8 mouse cellular contexts compared by ENCODE assay signal in the genomic region with DNA sequence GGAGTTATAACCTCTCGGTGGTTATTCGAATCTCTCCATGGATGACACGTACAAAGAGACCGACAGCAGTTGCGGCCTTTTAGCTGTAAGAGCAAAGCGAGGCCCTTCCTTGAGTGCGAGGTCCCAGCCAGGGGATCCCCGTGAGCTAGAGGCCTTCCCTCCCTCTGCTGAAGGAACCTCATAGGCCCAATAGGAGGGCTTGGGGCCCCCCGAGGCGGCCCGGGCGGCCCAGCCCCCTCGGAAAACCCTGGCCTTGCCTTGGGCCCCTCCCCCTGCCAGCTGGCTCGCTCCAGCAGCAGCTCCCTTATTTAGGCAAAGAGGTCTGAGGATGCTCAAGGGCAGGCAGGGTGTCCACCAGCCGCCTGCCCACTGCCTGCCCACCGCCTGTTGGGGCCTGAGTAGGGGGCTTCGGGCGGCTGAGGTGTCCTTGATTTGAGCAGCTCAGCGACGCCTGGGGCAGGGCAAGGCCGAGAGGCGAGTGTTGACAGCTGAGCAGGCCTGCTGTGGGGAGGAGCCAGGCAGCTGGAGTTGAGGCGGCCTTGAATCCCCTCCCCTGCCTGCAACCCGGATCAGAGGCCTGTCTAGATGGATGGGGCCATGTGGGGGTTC. TPM values are rescaled to one million over a fixed set of nuclear protein-coding genes. Genes with fewer than 3 reads are reported as not detected.
DNase-seq lines count a peak whose midpoint lies in the region; ATAC-seq and TF ChIP-seq lines count a peak whose summit lies in the region.

No protein-coding gene starts in this region.

- dilution Hi-C loops in CH12.LX (cut with MboI; ENCODE audit: extremely low pct_ligation_motif_present, extremely low pct_unique_long_range_greater_than_20kb, low sequenced_read_pairs), result no loop called here

- H3K27me3 ChIP-seq in CH12.LX (replicated peaks), result peaks cover 83% of the 10 kb centered on the region
- H3K27me3 ChIP-seq in liver, embryonic 15.5 days, result peaks cover 83% of the 10 kb centered on the region
- H3K27me3 ChIP-seq in stomach, embryonic 14.5 days (ENCODE audit: control insufficient read depth, insufficient read depth, low read length), result no peaks in the 10 kb centered on the region

- peak overlapping the region; percentile 68 for H3K27ac ChIP-seq in CH12.LX (ENCODE audit: insufficient read depth, low read depth)
- no peak overlapping the region for H3K27ac ChIP-seq in liver, embryonic 15.5 days (replicated peaks)
- H3K27ac ChIP-seq in stomach, embryonic 14.5 days (ENCODE audit: low read length), result peak overlapping the region; percentile 91

- no peaks in the 10 kb centered on the region for H3K79me2 ChIP-seq in CH12.LX (replicated peaks; ENCODE audit: control insufficient read depth, extremely low read depth, insufficient read depth, poor library complexity, severe bottlenecking)

- H3K9ac ChIP-seq in CH12.LX (ENCODE audit: insufficient read depth, low read depth), result peak overlapping the region; percentile 23
- no peak overlapping the region for H3K9ac ChIP-seq in liver, embryonic 15.5 days
- peak overlapping the region; percentile 14; the same call in 1 of the 2 replicates for H3K9ac ChIP-seq in stomach, embryonic 14.5 days (replicated peaks; ENCODE audit: low read depth, low read length)

- no peak for ATAC-seq in liver, embryonic 15.5 days (ENCODE audit: insufficient read depth)
- ATAC-seq in stomach, embryonic 14.5 days (ENCODE audit: insufficient number of reproducible peaks, insufficient read depth, low FRiP score, low read depth), result peak; percentile 71
- ATAC-seq in megakaryocyte progenitor cell, adult 5-6 weeks (replicated peaks; ENCODE audit: poor library complexity), result no peak

- H3K36me3 ChIP-seq in CH12.LX (replicated peaks in 1 of 2; ENCODE audit: control insufficient read depth in 1 of 2, insufficient read depth in 1 of 2, low read length in 1 of 2), result no peaks in the 10 kb centered on the region
- no peaks in the 10 kb centered on the region for H3K36me3 ChIP-seq in liver, embryonic 15.5 days (replicated peaks)
- H3K36me3 ChIP-seq in stomach, embryonic 14.5 days (ENCODE audit: control insufficient read depth, insufficient read depth, low read length), result no peaks in the 10 kb centered on the region

- peak; percentile 37; the same call in 1 of the 2 replicates for TF ChIP-seq POLR2A in CH12.LX (IDR thresholded peaks at IDR 0.05; ENCODE audit: low read depth, low read length)

- intact Hi-C loops in heart, postnatal 10 days (cut with DNase I), result no loop called here

- DNase-seq in CH12.LX (ENCODE audit: extremely low read depth) (peak; percentile 49), ES-CJ7 (ENCODE audit: low read depth, low spot score) (peak; percentile 28)
- DNase-seq in embryo, embryonic 9.5 days (ENCODE audit: extremely low spot score), result peak; percentile 77
- peak; percentile 87 to 89 for DNase-seq in heart, postnatal 10 days
- no peak for DNase-seq in spleen, postnatal 14 days (ENCODE audit: low spot score in 2 of 2)

- 2% methylated on average over 24 of the region's 24 CpGs for WGBS in liver, embryonic 15.5 days (ENCODE audit: insufficient replicate concordance)
- WGBS in stomach, embryonic 14.5 days, result 1% methylated on average over 24 of the region's 24 CpGs

- no peak for TF ChIP-seq CTCF in CH12.LX (conservative IDR thresholded peaks at IDR 0.05 in 1 of 2, IDR thresholded peaks at IDR 0.05 in 1 of 2; ENCODE audit: low read depth in 2 of 2, low read length in 2 of 2)

- no peak for TF ChIP-seq RAD21 in CH12.LX (IDR thresholded peaks at IDR 0.05; ENCODE audit: low read depth, low read length)

- peak overlapping the region; percentile 82 for H3K4me2 ChIP-seq in CH12.LX (ENCODE audit: insufficient read depth, low read depth, poor library complexity, severe bottlenecking)
- H3K4me2 ChIP-seq in liver, embryonic 15.5 days, result peak overlapping the region; percentile 80
- peak overlapping the region; percentile 99 for H3K4me2 ChIP-seq in stomach, embryonic 14.5 days (replicated peaks; ENCODE audit: low read depth, low read length)

- H3K9me3 ChIP-seq in CH12.LX (replicated peaks; ENCODE audit: low read length), result no peaks in the 10 kb centered on the region
- H3K9me3 ChIP-seq in liver, embryonic 15.5 days (replicated peaks), result no peaks in the 10 kb centered on the region
- no peaks in the 10 kb centered on the region for H3K9me3 ChIP-seq in stomach, embryonic 14.5 days (ENCODE audit: control insufficient read depth, low read depth, low read length)

- TF ChIP-seq EP300 in CH12.LX (IDR thresholded peaks at IDR 0.05; ENCODE audit: low read length), result no peak

- in situ Hi-C loops in CH12.LX (cut with MboI; ENCODE audit: low pct_ligation_motif_present, low pct_unique_long_range_greater_than_20kb, low sequenced_read_pairs), result no loop called here

- peak overlapping the region in 2 of 3 experiments; percentile 49 to 74 for H3K4me3 ChIP-seq in CH12.LX (replicated peaks in 1 of 3; ENCODE audit: low read depth in 2 of 3, low read length in 2 of 3, poor library complexity in 1 of 3)
- H3K4me3 ChIP-seq in liver, embryonic 15.5 days (replicated peaks), result 0 out of 2 replicates have a peak overlapping the region, but pooled peaks have one; percentile 56
- peak overlapping the region; percentile 68 for H3K4me3 ChIP-seq in stomach, embryonic 14.5 days (ENCODE audit: low read depth, low read length)

- peaks cover 27 to 29% of the 10 kb centered on the region in 2 experiments for H3K4me1 ChIP-seq in CH12.LX (ENCODE audit: control insufficient read depth in 1 of 2, insufficient read depth in 2 of 2)
- H3K4me1 ChIP-seq in liver, embryonic 15.5 days (replicated peaks), result peaks cover 38% of the 10 kb centered on the region
- peaks cover 44% of the 10 kb centered on the region for H3K4me1 ChIP-seq in stomach, embryonic 14.5 days (ENCODE audit: control insufficient read depth, insufficient read depth, low read length)

TF ChIP-seq in CH12.LX, 34 proteins besides CTCF, POLR2A, EP300 and RAD21:
- TF ChIP-seq MEF2A (IDR thresholded peaks at IDR 0.05; ENCODE audit: borderline replicate concordance, low read depth, low read length) (no peak), ETS1 (conservative IDR thresholded peaks at IDR 0.05; ENCODE audit: low read depth, low read length) (peak; percentile 9; the same call in 1 of the 2 replicates)

RNA-seq across cellular contexts. Expression of gene Kcnh2, which starts 1.0 kb away (rescaled TPM):
- 1.7 and 2.8 TPM in 2 replicates for total RNA-seq in CH12.LX (2012; rRNA removed)
- 0.20 and 0.30 TPM in 2 replicates for total RNA-seq in CH12.LX (2014; rRNA removed)
- polyA plus RNA-seq in CH12.LX (2012; ENCODE audit: insufficient read length, low read depth), result 0.59 and 0.95 TPM in 2 replicates
- total RNA-seq in heart, postnatal 10 days (2021), result 10 to 100 TPM; 90.5 to 93.9 TPM
- polyA plus RNA-seq in liver, embryonic 15.5 days (2015; fragmentation: Nextera tagmentation; extraction: Ambion mirVana), result 0.35 and 0.68 TPM in 2 replicates
- polyA plus RNA-seq in stomach, embryonic 14.5 days (2014; fragmentation: Nextera tagmentation; extraction: Ambion mirVana), result 8.9 and 9.8 TPM in 2 replicates
- not detected in 2 replicates for total RNA-seq in megakaryocyte progenitor cell, adult 5-6 weeks (2015)
- total RNA-seq in megakaryocyte progenitor cell, adult 5-6 weeks (2017), result 0.12 TPM in 1 of 2 replicates, not detected in the other

RNA-seq across cellular contexts. Expression of gene Nos3, which starts 12.3 kb away (rescaled TPM):
- total RNA-seq in CH12.LX (2012; rRNA removed), result 0.30 and 0.34 TPM in 2 replicates
- 0.22 and 0.36 TPM in 2 replicates for total RNA-seq in CH12.LX (2014; rRNA removed)
- polyA plus RNA-seq in CH12.LX (2012; ENCODE audit: insufficient read length, low read depth), result 0.31 and 0.37 TPM in 2 replicates
- 10 to 100 TPM; 44.0 to 44.4 TPM for total RNA-seq in heart, postnatal 10 days (2021)
- 2.1 and 2.5 TPM in 2 replicates for polyA plus RNA-seq in liver, embryonic 15.5 days (2015; fragmentation: Nextera tagmentation; extraction: Ambion mirVana)
- polyA plus RNA-seq in stomach, embryonic 14.5 days (2014; fragmentation: Nextera tagmentation; extraction: Ambion mirVana), result 4.6 and 4.9 TPM in 2 replicates
- 0.12 TPM in 1 of 2 replicates, not detected in the other for total RNA-seq in megakaryocyte progenitor cell, adult 5-6 weeks (2015)
- not detected in 2 replicates for total RNA-seq in megakaryocyte progenitor cell, adult 5-6 weeks (2017)

RNA-seq across cellular contexts. Expression of gene Atg9b, which starts 39.6 kb away (rescaled TPM):
- total RNA-seq in CH12.LX (2012; rRNA removed), result 0.46 and 0.81 TPM in 2 replicates
- 0.68 and 0.86 TPM in 2 replicates for total RNA-seq in CH12.LX (2014; rRNA removed)
- polyA plus RNA-seq in CH12.LX (2012; ENCODE audit: insufficient read length, low read depth), result 1.1 and 1.3 TPM in 2 replicates
- total RNA-seq in heart, postnatal 10 days (2021), result under 1 TPM; 0.62 to 0.89 TPM
- 0.58 and 2.2 TPM in 2 replicates for polyA plus RNA-seq in liver, embryonic 15.5 days (2015; fragmentation: Nextera tagmentation; extraction: Ambion mirVana)
- polyA plus RNA-seq in stomach, embryonic 14.5 days (2014; fragmentation: Nextera tagmentation; extraction: Ambion mirVana), result 0.57 and 0.68 TPM in 2 replicates
- 0.90 and 1.9 TPM in 2 replicates for total RNA-seq in megakaryocyte progenitor cell, adult 5-6 weeks (2015)
- total RNA-seq in megakaryocyte progenitor cell, adult 5-6 weeks (2017), result 2.6 and 3.5 TPM in 2 replicates

RNA-seq across cellular contexts. Expression of gene Abcb8, which starts 41.1 kb away (rescaled TPM):
- total RNA-seq in CH12.LX (2012; rRNA removed), result 50.3 and 58.7 TPM in 2 replicates
- total RNA-seq in CH12.LX (2014; rRNA removed), result 31.0 and 34.7 TPM in 2 replicates
- polyA plus RNA-seq in CH12.LX (2012; ENCODE audit: insufficient read length, low read depth), result 36.9 and 45.4 TPM in 2 replicates
- 10 to 100 TPM; 85.0 to 88.5 TPM for total RNA-seq in heart, postnatal 10 days (2021)
- 25.6 and 30.8 TPM in 2 replicates for polyA plus RNA-seq in liver, embryonic 15.5 days (2015; fragmentation: Nextera tagmentation; extraction: Ambion mirVana)
- 46.2 and 52.5 TPM in 2 replicates for polyA plus RNA-seq in stomach, embryonic 14.5 days (2014; fragmentation: Nextera tagmentation; extraction: Ambion mirVana)
- 23.5 and 30.9 TPM in 2 replicates for total RNA-seq in megakaryocyte progenitor cell, adult 5-6 weeks (2015)
- total RNA-seq in megakaryocyte progenitor cell, adult 5-6 weeks (2017), result 12.2 and 18.1 TPM in 2 replicates

Comparison
In these comparisons a context has a peak if more than half of its experiments do, and no peak if none do; other contexts are left out.
1. DNase-seq: peak in CH12.LX (single experiment), ES-CJ7 (single experiment), embryo, embryonic 9.5 days (single experiment) and heart, postnatal 10 days (2 of 2); none in spleen, postnatal 14 days (0 of 2).
2. RNA of gene Kcnh2, which starts 1.0 kb away (total RNA-seq): 90.5 to 93.9 TPM in heart, postnatal 10 days; 0.20 to 2.8 TPM in CH12.LX and 0.12 TPM in megakaryocyte progenitor cell, adult 5-6 weeks; every median in the first group is over 10 times any median in the second.
3. RNA of gene Nos3, which starts 12.3 kb away (total RNA-seq): 44.0 to 44.4 TPM in heart, postnatal 10 days; 0.22 to 0.36 TPM in CH12.LX and 0.12 TPM in megakaryocyte progenitor cell, adult 5-6 weeks; every median in the first group is over 10 times any median in the second.
4. Peak in every context shown above with its lines, with median percentiles within 50 percentile points of each other: H3K4me2 ChIP-seq and H3K4me3 ChIP-seq.